Mouse (Mus musculus) testis, adult 2 months (tissue): ENCODE results near the gene Eef1akmt2.

ENCODE experiments used
- CTCF ChIP-seq: fragments of 200-500 bp; IDR thresholded peaks from 2 replicates; pipeline ENCODE4 v1.5.1; 2012; ENCODE audit warnings: low read depth, mild to moderate bottlenecking, inconsistent platforms, low read length, moderate library complexity; ENCODE audit not compliant: control insufficient read depth, insufficient read depth, insufficient replicate concordance
- POLR2A ChIP-seq: fragments of 200-500 bp; IDR thresholded peaks from 2 replicates; pipeline ENCODE4 v1.6.1; 2012; ENCODE audit warnings: low read depth, mild to moderate bottlenecking, inconsistent platforms, low read length, moderate library complexity; ENCODE audit not compliant: control insufficient read depth

GRCm38 (mm10) chr7:132813416-132814088 lies 38.9 kb downstream of the Eef1akmt2 start, which contains the start of gene Fam53b:
- TF ChIP-seq CTCF (no peak), POLR2A (no peak)
